Mouse (Mus musculus): ENCODE results near the gene D130043K22Rik. TPM values are rescaled to one million over a fixed set of nuclear protein-coding genes. Genes with fewer than 3 reads are reported as not detected.

Gene D130043K22Rik
- polyA plus RNA-seq, 1 experiment from 2014 or later, result 5.5 TPM

DNA sequence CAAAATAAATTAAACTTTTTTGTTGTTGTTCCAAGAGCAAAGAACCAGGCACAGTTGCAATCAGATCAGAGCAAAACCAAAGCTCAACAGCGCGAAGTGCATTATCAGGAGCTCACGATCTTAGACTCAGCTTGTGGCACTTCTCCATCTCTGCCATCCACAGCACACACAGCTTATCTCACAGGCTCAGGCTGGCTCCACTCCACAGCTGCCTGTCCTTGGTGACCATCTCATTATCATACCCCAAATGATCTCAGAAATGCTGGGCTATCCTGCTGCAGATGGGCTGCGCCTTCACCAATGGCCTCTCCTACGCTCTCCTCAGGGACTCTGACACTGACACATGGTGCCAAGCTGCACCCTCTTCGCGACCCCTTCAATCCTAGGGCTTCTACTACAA lies 88.3 kb downstream of the D130043K22Rik start:
- Histone ChIP-seq H3K27me3 (ENCODE audit: control insufficient read depth, insufficient read depth, low read length) (no peaks in the 10 kb centered on the region), H3K9me3 (ENCODE audit: control insufficient read depth, low read length) (no peaks in the 10 kb centered on the region), H3K4me2 (replicated peaks) (no peak overlapping the region), H3K27ac (no peak overlapping the region), H3K36me3 (replicated peaks; ENCODE audit: control insufficient read depth, insufficient read depth) (no peaks in the 10 kb centered on the region), H3K4me1 (replicated peaks; ENCODE audit: control insufficient read depth, insufficient read depth, low read length) (peaks cover 6% of the 10 kb centered on the region; the same call in 1 of the 2 replicates), H3K4me3 (replicated peaks; ENCODE audit: low read length) (no peak overlapping the region), H3K9ac (no peak overlapping the region)
- 95% methylated on average over 7 of the region's 7 CpGs for WGBS
- DNase-seq (ENCODE audit: low spot score) (no peak), ATAC-seq (ENCODE audit: low FRiP score) (no peak)

DNA sequence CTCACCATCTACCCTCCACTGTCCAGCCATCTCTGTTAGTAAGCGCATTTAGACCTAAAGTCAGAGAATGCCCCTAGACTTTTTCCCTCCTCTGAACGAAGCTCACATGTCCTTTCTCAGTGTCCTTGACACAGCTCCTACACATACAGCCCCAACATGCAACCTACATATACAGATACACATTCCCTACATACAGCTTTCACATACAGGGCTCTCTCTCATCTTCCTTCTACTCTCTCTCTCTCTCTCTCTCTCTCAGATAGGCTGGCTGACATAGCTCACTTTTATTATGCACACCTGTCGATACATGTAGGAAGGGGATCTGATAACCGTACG lies 91.8 kb downstream of the D130043K22Rik start:
- Histone ChIP-seq H3K27ac (peak overlapping the region; percentile 85), H3K36me3 (replicated peaks; ENCODE audit: control insufficient read depth, insufficient read depth) (no peaks in the 10 kb centered on the region), H3K4me2 (replicated peaks) (peak overlapping the region; percentile 88), H3K4me1 (replicated peaks; ENCODE audit: control insufficient read depth, insufficient read depth, low read length) (peaks cover 8% of the 10 kb centered on the region; the same call in 1 of the 2 replicates), H3K4me3 (replicated peaks; ENCODE audit: low read length) (peak overlapping the region; percentile 96), H3K9ac (peak overlapping the region; percentile 90), H3K9me3 (ENCODE audit: control insufficient read depth, low read length) (no peaks in the 10 kb centered on the region), H3K27me3 (ENCODE audit: control insufficient read depth, insufficient read depth, low read length) (no peaks in the 10 kb centered on the region)
- DNase-seq (ENCODE audit: low spot score) (no peak), ATAC-seq (ENCODE audit: low FRiP score) (peak; percentile 61; the same call in 1 of the 2 replicates)
- WGBS, result 43% methylated on average over 5 of the region's 5 CpGs

DNA sequence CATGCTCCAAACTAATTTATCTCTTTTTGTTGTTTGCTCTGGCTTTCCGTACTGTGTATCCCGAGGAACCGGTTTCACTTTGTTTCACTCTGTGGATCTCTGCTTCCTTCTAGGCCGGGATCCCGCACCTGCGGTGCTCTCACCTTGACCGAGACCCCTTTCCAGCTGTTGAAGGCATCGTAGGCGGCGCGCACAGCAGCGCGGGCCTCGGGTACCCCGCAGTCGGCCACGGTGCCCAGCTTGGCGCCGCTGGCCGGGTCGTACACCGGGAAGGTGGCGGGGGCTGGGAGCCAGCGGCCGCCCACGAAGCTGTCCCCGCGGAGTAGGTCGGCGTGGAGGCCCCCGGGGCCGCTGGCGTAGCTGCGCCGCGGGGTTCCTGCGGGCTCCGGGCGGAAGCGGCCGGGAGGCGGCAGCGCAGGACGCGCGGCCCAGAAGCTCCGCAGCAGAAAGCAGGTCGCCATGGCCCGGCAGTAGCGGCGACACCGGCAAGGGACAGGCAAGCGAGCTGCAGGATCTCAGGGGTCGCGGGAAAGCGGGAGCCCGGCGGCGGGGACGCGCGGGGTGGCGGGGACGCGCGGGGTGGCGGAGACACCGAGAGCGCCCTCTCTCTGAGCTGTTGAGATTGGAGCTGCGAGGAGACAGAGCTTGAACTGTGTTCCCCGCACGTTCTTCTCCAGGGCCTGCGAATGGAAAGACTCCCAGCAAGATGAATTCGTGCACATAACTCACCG lies 92.3 kb downstream of the D130043K22Rik start, which contains the start of gene Aldh5a1:
TSS of gene Aldh5a1 (minus strand) at position 554 of the 731 bp plus-strand sequence.
- peak; percentile 82 for DNase-seq (ENCODE audit: low spot score)

DNA sequence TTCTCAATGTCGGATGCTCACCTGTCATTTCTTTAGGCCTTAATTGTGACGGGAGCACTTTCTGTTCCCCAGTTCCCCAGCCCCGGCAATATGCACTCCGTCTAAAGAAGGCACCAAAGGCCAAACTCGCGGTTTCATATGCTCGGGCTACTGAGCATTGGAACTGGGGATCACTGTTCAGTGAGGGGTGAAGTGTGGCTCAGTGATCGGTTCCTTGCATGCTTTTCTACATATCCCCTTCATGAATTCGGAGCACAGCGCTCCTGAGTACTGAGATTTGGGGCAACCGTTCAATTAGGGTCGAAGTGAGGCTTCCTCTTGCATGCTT lies 92.9 kb downstream of the D130043K22Rik start:
- peaks cover 11% of the 10 kb centered on the region for H3K4me1 ChIP-seq (replicated peaks; ENCODE audit: control insufficient read depth, insufficient read depth, low read length)

More for the DNA sequence above, 92.3 kb downstream of the D130043K22Rik start, which contains the start of gene Aldh5a1:
- H3K4me1 ChIP-seq (replicated peaks; ENCODE audit: control insufficient read depth, insufficient read depth, low read length), result peaks cover 11% of the 10 kb centered on the region
- H3K36me3 ChIP-seq (replicated peaks; ENCODE audit: control insufficient read depth, insufficient read depth), result no peaks in the 10 kb centered on the region
- H3K9me3 ChIP-seq (ENCODE audit: control insufficient read depth, low read length), result no peaks in the 10 kb centered on the region
- H3K27ac ChIP-seq, result peak within 1 kb of the TSS; percentile 85
- H3K4me2 ChIP-seq (replicated peaks), result peak within 1 kb of the TSS; percentile 88
- H3K4me3 ChIP-seq (replicated peaks; ENCODE audit: low read length), result peak within 1 kb of the TSS; percentile 96
- no peaks in the 10 kb centered on the region for H3K27me3 ChIP-seq (ENCODE audit: control insufficient read depth, insufficient read depth, low read length)
- H3K9ac ChIP-seq, result peak within 1 kb of the TSS; percentile 90
- WGBS, result under 1% methylated on average over 62 of the region's 75 CpGs
- peak; percentile 87 for ATAC-seq (ENCODE audit: low FRiP score)

DNA sequence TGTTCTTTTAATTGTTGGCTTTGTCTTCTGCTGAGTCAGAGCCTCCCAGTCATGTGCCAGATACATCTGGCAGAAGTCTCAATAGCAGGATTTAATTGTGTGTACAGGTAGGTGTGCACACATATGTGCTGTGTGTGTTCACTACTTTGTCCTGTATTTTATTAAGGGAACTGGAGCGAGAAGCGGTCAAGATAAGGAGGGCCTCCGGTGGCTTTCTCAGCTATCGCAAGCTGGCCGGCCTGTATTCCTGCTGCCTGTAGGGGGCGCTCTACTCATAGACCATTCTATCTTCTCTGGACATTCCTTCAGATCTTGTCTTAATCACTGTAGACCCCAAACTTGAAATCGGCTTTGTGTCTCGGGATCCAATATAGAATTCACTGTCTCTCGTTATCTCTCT lies 93.7 kb downstream of the D130043K22Rik start:
- no peak for ATAC-seq (ENCODE audit: low FRiP score)
- peak; percentile 77 for DNase-seq (ENCODE audit: low spot score)
- H3K36me3 ChIP-seq (replicated peaks; ENCODE audit: control insufficient read depth, insufficient read depth), result no peaks in the 10 kb centered on the region

More for the DNA sequence above, 92.9 kb downstream of the D130043K22Rik start:
- H3K4me3 ChIP-seq (replicated peaks; ENCODE audit: low read length), result peak overlapping the region; percentile 96
- no peaks in the 10 kb centered on the region for H3K9me3 ChIP-seq (ENCODE audit: control insufficient read depth, low read length)
- WGBS, result 20% methylated on average over 12 of the region's 12 CpGs
- H3K4me2 ChIP-seq (replicated peaks), result peak overlapping the region; percentile 88
- no peaks in the 10 kb centered on the region for H3K27me3 ChIP-seq (ENCODE audit: control insufficient read depth, insufficient read depth, low read length)
- H3K27ac ChIP-seq, result peak overlapping the region; percentile 85
- DNase-seq (ENCODE audit: low spot score) (no peak), ATAC-seq (ENCODE audit: low FRiP score) (peak; percentile 38)
- no peaks in the 10 kb centered on the region for H3K36me3 ChIP-seq (replicated peaks; ENCODE audit: control insufficient read depth, insufficient read depth)
- H3K9ac ChIP-seq, result peak overlapping the region; percentile 90

GRCm38 (mm10) chr13:24939472-24939871 lies 94.5 kb downstream of the D130043K22Rik start:
- Histone ChIP-seq H3K27ac (no peak overlapping the region), H3K9ac (no peak overlapping the region), H3K36me3 (replicated peaks; ENCODE audit: control insufficient read depth, insufficient read depth) (no peaks in the 10 kb centered on the region), H3K4me3 (replicated peaks; ENCODE audit: low read length) (no peak overlapping the region), H3K4me1 (replicated peaks; ENCODE audit: control insufficient read depth, insufficient read depth, low read length) (peaks cover 11% of the 10 kb centered on the region), H3K9me3 (ENCODE audit: control insufficient read depth, low read length) (no peaks in the 10 kb centered on the region), H3K4me2 (replicated peaks) (no peak overlapping the region), H3K27me3 (ENCODE audit: control insufficient read depth, insufficient read depth, low read length) (no peaks in the 10 kb centered on the region)
- 90% methylated on average over 9 of the region's 9 CpGs for WGBS
- ATAC-seq (ENCODE audit: low FRiP score), result no peak
- no peak for DNase-seq (ENCODE audit: low spot score)

More for the DNA sequence above, 93.7 kb downstream of the D130043K22Rik start:
- H3K27me3 ChIP-seq (ENCODE audit: control insufficient read depth, insufficient read depth, low read length), result no peaks in the 10 kb centered on the region
- H3K4me3 ChIP-seq (replicated peaks; ENCODE audit: low read length), result no peak overlapping the region
- no peaks in the 10 kb centered on the region for H3K9me3 ChIP-seq (ENCODE audit: control insufficient read depth, low read length)
- no peak overlapping the region for H3K9ac ChIP-seq
- H3K4me1 ChIP-seq (replicated peaks; ENCODE audit: control insufficient read depth, insufficient read depth, low read length), result peaks cover 11% of the 10 kb centered on the region
- H3K27ac ChIP-seq, result no peak overlapping the region
- 30% methylated on average over 9 of the region's 9 CpGs for WGBS
- no peak overlapping the region for H3K4me2 ChIP-seq (replicated peaks)

DNA sequence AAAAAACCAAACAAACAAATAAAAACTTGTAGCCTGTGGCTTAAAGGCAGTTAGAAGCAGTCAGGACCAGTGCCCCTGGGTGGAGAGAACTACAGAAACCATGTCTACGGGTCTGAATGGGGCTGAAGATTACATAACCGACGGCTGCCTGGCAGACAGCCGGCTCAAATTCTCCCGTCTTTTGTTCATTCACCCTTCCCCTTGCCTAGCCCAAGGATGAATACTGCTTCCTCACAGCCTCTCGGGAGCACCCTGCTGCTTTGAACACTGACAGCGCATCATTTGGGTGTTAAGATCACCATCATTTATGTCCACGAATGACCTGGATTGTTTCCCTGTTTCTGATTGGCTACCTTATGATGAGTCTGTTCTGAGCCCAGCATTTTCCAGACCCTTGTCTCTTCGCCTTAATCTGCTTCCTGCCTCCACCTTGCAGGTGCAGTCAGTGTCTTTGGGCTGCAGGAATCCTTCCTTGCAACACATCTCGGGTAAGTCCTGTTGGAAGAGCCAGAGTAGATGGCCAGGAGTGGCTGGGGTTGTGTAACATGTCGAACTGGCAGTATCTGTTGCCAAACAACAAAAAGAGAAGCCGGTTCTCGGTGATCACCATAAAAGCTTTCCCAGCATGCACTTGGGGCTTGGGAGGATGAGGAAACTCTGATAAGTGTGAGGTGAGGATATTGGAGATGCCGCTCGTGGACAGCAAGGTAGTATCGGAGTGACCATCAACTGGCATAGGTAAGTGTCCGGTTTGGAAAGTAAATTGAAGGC lies 97.8 kb downstream of the D130043K22Rik start, which contains the start of gene Gpld1:
TSS of gene Gpld1 (plus strand) at position 641 of the 771 bp plus-strand sequence.
- H3K27ac ChIP-seq, result no peak within 1 kb of the TSS
- peaks cover 10% of the 10 kb centered on the region for H3K4me1 ChIP-seq (replicated peaks; ENCODE audit: control insufficient read depth, insufficient read depth, low read length)
- DNase-seq (ENCODE audit: low spot score) (no peak), ATAC-seq (ENCODE audit: low FRiP score) (no peak)
- 52% methylated on average over 17 of the region's 17 CpGs for WGBS
- H3K27me3 ChIP-seq (ENCODE audit: control insufficient read depth, insufficient read depth, low read length), result no peaks in the 10 kb centered on the region
- no peaks in the 10 kb centered on the region for H3K9me3 ChIP-seq (ENCODE audit: control insufficient read depth, low read length)
- H3K9ac ChIP-seq, result no peak within 1 kb of the TSS
- H3K4me3 ChIP-seq (replicated peaks; ENCODE audit: low read length), result no peak within 1 kb of the TSS
- no peak within 1 kb of the TSS for H3K4me2 ChIP-seq (replicated peaks)
- H3K36me3 ChIP-seq (replicated peaks; ENCODE audit: control insufficient read depth, insufficient read depth), result no peaks in the 10 kb centered on the region

DNA sequence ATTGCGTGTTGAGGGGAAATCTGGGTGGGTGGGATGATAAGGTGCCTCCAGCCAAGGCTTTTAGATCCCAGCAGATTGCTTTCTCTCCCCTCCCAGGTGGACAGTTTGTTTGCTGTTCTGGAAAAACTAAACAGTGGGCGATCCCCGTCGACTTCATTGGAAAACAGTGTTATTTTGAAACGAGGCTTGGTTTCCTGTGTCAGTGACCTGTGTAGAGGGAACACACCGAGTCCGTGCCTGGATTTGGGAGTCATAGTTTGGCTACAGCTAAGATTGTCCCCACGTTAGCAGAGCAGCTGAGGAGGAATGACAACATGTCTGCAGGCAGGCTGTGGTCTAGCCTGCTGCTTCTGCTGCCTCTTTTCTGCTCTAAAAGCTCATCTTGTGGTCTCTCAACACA lies 98.4 kb downstream of the D130043K22Rik start:
- DNase-seq (ENCODE audit: low spot score) (no peak), ATAC-seq (ENCODE audit: low FRiP score) (no peak)
- Histone ChIP-seq H3K9me3 (ENCODE audit: control insufficient read depth, low read length) (no peaks in the 10 kb centered on the region), H3K36me3 (replicated peaks; ENCODE audit: control insufficient read depth, insufficient read depth) (no peaks in the 10 kb centered on the region), H3K4me1 (replicated peaks; ENCODE audit: control insufficient read depth, insufficient read depth, low read length) (peaks cover 4% of the 10 kb centered on the region), H3K27me3 (ENCODE audit: control insufficient read depth, insufficient read depth, low read length) (no peaks in the 10 kb centered on the region), H3K9ac (no peak overlapping the region), H3K4me3 (replicated peaks; ENCODE audit: low read length) (no peak overlapping the region), H3K27ac (no peak overlapping the region), H3K4me2 (replicated peaks) (no peak overlapping the region)
- 84% methylated on average over 8 of the region's 8 CpGs for WGBS

GRCm38 (mm10) chr13:24945567-24945966 lies 100.6 kb downstream of the D130043K22Rik start:
- Histone ChIP-seq H3K9me3 (ENCODE audit: control insufficient read depth, low read length) (no peaks in the 10 kb centered on the region), H3K27me3 (ENCODE audit: control insufficient read depth, insufficient read depth, low read length) (no peaks in the 10 kb centered on the region), H3K4me1 (replicated peaks; ENCODE audit: control insufficient read depth, insufficient read depth, low read length) (peaks cover 4% of the 10 kb centered on the region; the same call in 1 of the 2 replicates), H3K9ac (no peak overlapping the region), H3K27ac (no peak overlapping the region), H3K4me2 (replicated peaks) (no peak overlapping the region), H3K4me3 (replicated peaks; ENCODE audit: low read length) (no peak overlapping the region), H3K36me3 (replicated peaks; ENCODE audit: control insufficient read depth, insufficient read depth) (no peaks in the 10 kb centered on the region)
- DNase-seq (ENCODE audit: low spot score), result peak; percentile 44
- WGBS, result 19% methylated on average over 4 of the region's 4 CpGs
- ATAC-seq (ENCODE audit: low FRiP score), result peak; percentile 60; the same call in 1 of the 2 replicates

Data from hindbrain, embryonic 14.5 days (tissue).